Mouse (Mus musculus) liver, postnatal 0 days (tissue): Measurements from ENCODE around the gene Cela1.

Experiments used
- CTCF ChIP-seq: sonication (generic); IDR thresholded peaks from 2 replicates; pipeline ENCODE4 v1.5.1; 2016; ENCODE audit warnings: antibody characterized with exemption, low read depth
- EP300 ChIP-seq: IDR thresholded peaks from 2 replicates; pipeline ENCODE4 v1.6.1; 2016; ENCODE audit warnings: antibody characterized with exemption, low read depth, mild to moderate bottlenecking

DNA sequence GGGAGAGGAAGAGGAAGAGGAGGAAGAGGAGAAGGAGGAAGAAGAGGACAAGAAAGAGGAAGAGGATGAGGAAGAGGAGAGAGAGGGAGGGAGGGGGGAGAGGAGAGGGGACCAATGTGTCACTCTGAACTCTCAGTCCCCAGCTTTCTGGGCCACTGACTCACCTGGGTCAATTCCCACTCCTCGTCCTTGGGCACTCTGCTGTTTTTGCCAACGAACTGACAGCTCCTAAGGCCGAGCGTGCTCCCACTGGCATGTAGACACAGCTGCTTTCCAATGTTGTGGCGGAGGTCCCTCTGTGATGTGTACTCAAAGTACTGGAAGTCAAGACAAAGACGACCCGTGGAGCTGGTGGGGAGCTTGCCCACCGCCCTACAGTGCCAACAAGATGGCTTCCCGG, 6.7 kb upstream of the Cela1 start:
- TF ChIP-seq EP300 (no peak), CTCF (no peak)
